ENCODE assay signal across 26 mouse cellular contexts in genomic region chr13:44346636-44347035, GRCm38 (mm10).
"Had no signal": no experiment of that assay in that cellular context is flagged by ENCODE, and none has a peak within 500 bp of the region (broad histone marks: within the 10 kb centered on the region; RNA-seq: fewer than 3 reads in every experiment).

No protein-coding gene starts in this region.

- H3K27ac ChIP-seq: heart, adult 2 months; heart, embryonic 13.5 days; heart, embryonic 15.5 days; hindbrain, embryonic 14.5 days; intestine, embryonic 15.5 days; layer of hippocampus, adult 2 months; left cerebral cortex, adult 2 months; limb, embryonic 10.5 days; limb, embryonic 12.5 days; liver, embryonic 13.5 days; liver, embryonic 15.5 days had no signal

- H3K9me3 ChIP-seq: heart, embryonic 13.5 days; heart, embryonic 15.5 days; intestine, embryonic 15.5 days; limb, embryonic 10.5 days; limb, embryonic 12.5 days; liver, embryonic 13.5 days; liver, embryonic 15.5 days had no signal

- H3K27me3 ChIP-seq: heart, embryonic 13.5 days; heart, embryonic 15.5 days; intestine, embryonic 15.5 days; limb, embryonic 12.5 days; liver, embryonic 13.5 days; liver, embryonic 15.5 days had no signal

- H3K4me2 ChIP-seq: heart, embryonic 11.5 days; heart, embryonic 13.5 days; heart, embryonic 15.5 days; hindbrain, embryonic 14.5 days; intestine, embryonic 15.5 days; limb, embryonic 12.5 days; liver, embryonic 11.5 days; liver, embryonic 13.5 days; liver, embryonic 15.5 days had no signal

- H3K9ac ChIP-seq: heart, embryonic 13.5 days; heart, embryonic 15.5 days; hindbrain, embryonic 14.5 days; intestine, embryonic 15.5 days; limb, embryonic 12.5 days; liver, embryonic 13.5 days; liver, embryonic 15.5 days had no signal

- H3K4me1 ChIP-seq: heart, embryonic 13.5 days; heart, embryonic 15.5 days; intestine, embryonic 15.5 days; liver, embryonic 13.5 days; liver, embryonic 15.5 days had no signal

- DNase-seq: gastrocnemius, postnatal 14 days; gastrocnemius, postnatal 36 days; heart, adult 11 months; heart, adult 2 months; heart, postnatal 14 days; heart, postnatal 36 days; kidney, adult 2 months; kidney, adult 9 months; kidney, postnatal 14 days; kidney, postnatal 4 days; liver; liver, embryonic 13.5 days had no signal

- ATAC-seq: hindbrain, embryonic 16.5 days; inflammation-experienced regulatory T-cells, adult 6 months; intestine, embryonic 15.5 days; intestine, postnatal 0 days had no signal

- H3K36me3 ChIP-seq: heart, embryonic 13.5 days; heart, embryonic 15.5 days; intestine, embryonic 15.5 days; limb, embryonic 10.5 days; limb, embryonic 12.5 days; liver, embryonic 13.5 days; liver, embryonic 15.5 days had no signal

- H3K4me3 ChIP-seq: heart, adult 2 months; heart, embryonic 13.5 days; heart, embryonic 15.5 days; intestine, embryonic 15.5 days; layer of hippocampus, adult 2 months; left cerebral cortex, adult 2 months; limb, embryonic 10.5 days; limb, embryonic 12.5 days; liver, embryonic 13.5 days; liver, embryonic 15.5 days had no signal
